Mouse (Mus musculus) forebrain, embryonic 11.5 days (tissue): ENCODE data around the gene Plaur. TPM values are rescaled to one million over a fixed set of nuclear protein-coding genes. Genes with fewer than 3 reads are reported as not detected.

Source experiments
- ATAC-seq: fragments of 200-750 bp; cut with Nextera tagmentation; replicated peaks from 2 replicates; pipeline ENCODE4 v1.8.0; 2017; ENCODE audit warnings: moderate TSS enrichment; ENCODE audit not compliant: low FRiP score
- DNase-seq: peaks from one replicate; pipeline ENCODE4 v3.0.0-alpha.2; 2017; ENCODE audit warnings: low spot score
- H3K27ac ChIP-seq: fragments of 300-500 bp; sonication (generic); 2 replicates; pipeline ENCODE4 v1.5.1; 2014; ENCODE audit warnings: low read depth, low read length
- H3K27me3 ChIP-seq: fragments of 300-500 bp; sonication (generic); 2 replicates; pipeline ENCODE4 v1.6.1; 2014; ENCODE audit warnings: mild to moderate bottlenecking, low read length, mixed read lengths; ENCODE audit not compliant: control insufficient read depth, insufficient read depth
- H3K36me3 ChIP-seq: fragments of 300-500 bp; sonication (generic); 2 replicates; pipeline ENCODE4 v1.6.1; 2014; ENCODE audit warnings: mild to moderate bottlenecking, low read length, moderate library complexity, mixed read lengths; ENCODE audit not compliant: control insufficient read depth, insufficient read depth
- H3K4me1 ChIP-seq: fragments of 300-500 bp; sonication (generic); replicated peaks from 2 replicates; pipeline ENCODE4 v1.6.1; 2014; ENCODE audit warnings: low read length, mixed read lengths; ENCODE audit not compliant: control insufficient read depth, insufficient read depth
- H3K4me2 ChIP-seq: fragments of 300-500 bp; sonication (generic); 2 replicates; pipeline ENCODE4 v1.6.1; 2014; ENCODE audit warnings: low read depth, mild to moderate bottlenecking, low read length, moderate library complexity, mixed read lengths; ENCODE audit not compliant: severe bottlenecking
- H3K4me3 ChIP-seq: fragments of 300-500 bp; sonication (generic); 2 replicates; pipeline ENCODE4 v1.5.1; 2014; ENCODE audit warnings: low read depth, low read length
- H3K9ac ChIP-seq: fragments of 300-500 bp; sonication (generic); 2 replicates; pipeline ENCODE4 v1.6.1; 2014; ENCODE audit warnings: low read length
- H3K9me3 ChIP-seq: fragments of 300-500 bp; sonication (generic); 2 replicates; pipeline ENCODE4 v1.6.1; 2016; ENCODE audit warnings: low read length, mixed read lengths; ENCODE audit not compliant: control insufficient read depth
- whole genome bisulfite sequencing: fragments of 180-500 bp; shearing (Covaris S2); extraction: QIAGEN DNeasy Blood & Tissue Kit; methylation state at CpG from one replicate; pipeline ENCODE4 v1.1.7; 2014; 5-methylcytosine and 5-hydroxymethylcytosine counted together
- polyA plus RNA-seq: library from polyadenylated mRNA; unstranded; fragments of >200 nt; fragmentation: Nextera tagmentation; extraction: Ambion mirVana; gene quantifications from 2 replicates; pipeline ENCODE4 v1.2.1, GENCODE M21; 2014

The Plaur gene
- polyA plus RNA-seq, 1 experiment from 2014 or later, result 1.1 TPM

DNA sequence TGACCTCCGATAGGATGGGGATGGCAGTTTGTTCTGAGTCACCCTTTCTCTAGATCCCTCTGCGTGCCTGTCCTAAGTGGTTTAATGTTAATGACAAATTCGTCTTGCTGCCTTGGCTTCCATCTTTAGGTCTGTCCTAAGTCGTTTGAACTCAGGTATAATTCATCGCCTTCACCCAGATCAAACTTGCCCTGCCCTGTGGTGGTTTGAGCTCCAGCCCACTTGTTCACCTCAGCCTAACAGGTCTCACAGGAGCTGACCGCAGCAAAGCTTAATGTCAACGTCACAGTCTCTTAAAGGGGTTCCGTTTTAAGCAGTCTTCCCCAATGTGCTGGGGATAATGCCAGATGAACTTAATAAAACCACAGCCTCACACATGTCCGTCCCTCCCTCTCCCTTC, 36.4 kb upstream of the Plaur start:
- WGBS, result 90% methylated on average over 9 of the region's 9 CpGs
- Histone ChIP-seq H3K4me1 (no peaks in the 10 kb centered on the region), H3K36me3 (no peaks in the 10 kb centered on the region; the same call in 1 of the 2 replicates), H3K27ac (no peak overlapping the region), H3K4me2 (no peak overlapping the region), H3K27me3 (no peaks in the 10 kb centered on the region), H3K9ac (no peak overlapping the region), H3K4me3 (no peak overlapping the region), H3K9me3 (no peaks in the 10 kb centered on the region)
- no peak for ATAC-seq
- no peak for DNase-seq

DNA sequence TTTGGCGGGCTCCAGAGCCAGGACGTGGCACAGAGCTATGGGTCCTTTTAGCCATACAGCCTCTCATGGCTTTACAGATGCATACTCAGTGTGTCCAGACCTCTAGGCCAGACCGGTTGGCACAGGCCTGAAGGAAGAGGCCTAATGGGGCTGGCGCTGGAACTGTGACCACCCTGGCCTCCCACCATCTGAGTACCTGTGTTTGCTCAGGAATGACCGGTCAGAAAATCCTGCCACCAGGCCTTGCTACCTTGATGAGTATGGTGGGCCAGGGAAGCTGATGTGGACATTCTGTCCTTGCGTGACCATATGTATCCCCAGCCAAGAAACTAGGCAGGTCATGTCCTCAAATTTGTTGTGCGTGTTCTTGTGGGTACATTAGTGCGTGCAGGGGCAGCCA, 35.1 kb upstream of the Plaur start:
- no peaks in the 10 kb centered on the region for H3K27me3 ChIP-seq
- no peaks in the 10 kb centered on the region for H3K4me1 ChIP-seq
- WGBS, result 92% methylated on average over 8 of the region's 8 CpGs
- DNase-seq (no peak), ATAC-seq (no peak)
- no peaks in the 10 kb centered on the region for H3K9me3 ChIP-seq
- H3K36me3 ChIP-seq, result no peaks in the 10 kb centered on the region; the same call in 1 of the 2 replicates
- no peak overlapping the region for H3K27ac ChIP-seq
- H3K4me3 ChIP-seq, result no peak overlapping the region
- H3K4me2 ChIP-seq, result no peak overlapping the region
- no peak overlapping the region for H3K9ac ChIP-seq

DNA sequence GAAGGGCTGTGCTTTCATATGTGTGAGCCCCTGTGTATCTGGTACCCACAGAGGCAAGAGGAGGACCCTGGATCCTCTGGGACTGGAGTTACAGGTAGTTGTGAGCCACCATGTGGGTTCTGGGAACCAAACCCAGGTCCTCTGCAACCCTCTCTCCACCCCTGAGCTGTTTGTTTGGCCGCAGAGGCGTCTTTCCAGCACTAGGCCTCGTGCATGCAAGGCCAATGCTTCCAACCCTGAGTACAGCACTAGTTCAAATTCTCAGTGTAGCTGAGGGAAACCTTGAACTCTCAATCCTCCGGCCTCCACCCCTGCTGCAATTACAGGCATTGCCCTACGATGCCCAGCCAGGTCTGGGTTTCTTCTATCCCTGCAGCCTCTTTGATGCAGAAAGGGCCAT, 33.6 kb upstream of the Plaur start:
- ATAC-seq, result no peak
- no peak overlapping the region for H3K4me3 ChIP-seq

DNA sequence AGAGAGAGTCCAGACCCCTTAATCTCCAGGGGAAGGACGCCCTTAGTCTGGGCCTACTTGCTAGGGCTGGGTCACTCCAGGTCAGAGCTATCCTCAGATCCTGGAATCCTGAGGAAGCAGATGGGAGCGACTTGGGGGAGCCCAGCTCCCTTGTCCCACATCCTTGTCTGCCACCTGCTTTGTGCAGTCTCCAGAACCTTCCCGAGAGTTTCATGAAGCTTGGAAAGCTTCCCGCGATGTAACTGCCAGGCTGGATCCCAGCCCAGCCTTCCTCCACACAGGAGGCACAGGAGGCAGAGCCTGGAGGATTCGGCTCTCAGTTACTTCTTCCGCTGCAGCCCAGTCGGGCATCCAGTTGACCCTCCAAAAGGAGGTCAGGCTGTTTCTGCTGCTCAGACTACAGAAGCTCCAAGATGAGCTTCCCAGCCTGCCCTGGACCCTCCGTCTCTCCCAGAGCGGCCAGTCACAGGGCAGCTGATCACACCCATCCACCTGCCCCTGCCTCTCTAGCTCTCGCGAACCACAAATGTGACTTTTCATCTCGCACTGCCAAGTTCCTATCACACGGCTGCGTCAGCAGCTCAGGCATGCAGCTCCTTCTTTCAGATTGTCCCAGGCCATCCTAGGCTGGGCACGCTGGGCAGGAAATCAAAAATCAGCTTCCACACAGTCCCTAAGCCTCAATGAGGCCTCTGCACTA, 32.7 kb upstream of the Plaur start:
- 79% methylated on average over 16 of the region's 16 CpGs for WGBS
- DNase-seq (no peak), ATAC-seq (no peak)
- no peak overlapping the region for H3K27ac ChIP-seq
- H3K4me1 ChIP-seq, result no peaks in the 10 kb centered on the region
- no peak overlapping the region for H3K4me2 ChIP-seq
- no peaks in the 10 kb centered on the region for H3K36me3 ChIP-seq
- no peak overlapping the region for H3K4me3 ChIP-seq
- no peaks in the 10 kb centered on the region for H3K27me3 ChIP-seq
- no peak overlapping the region for H3K9ac ChIP-seq
- H3K9me3 ChIP-seq, result no peaks in the 10 kb centered on the region

More for the DNA sequence above, 33.6 kb upstream of the Plaur start:
- Histone ChIP-seq H3K9me3 (no peaks in the 10 kb centered on the region), H3K4me1 (no peaks in the 10 kb centered on the region), H3K36me3 (no peaks in the 10 kb centered on the region), H3K9ac (no peak overlapping the region), H3K27me3 (no peaks in the 10 kb centered on the region), H3K4me2 (no peak overlapping the region), H3K27ac (no peak overlapping the region)
- WGBS, result 88% methylated on average over 5 of the region's 5 CpGs
- no peak for DNase-seq

DNA sequence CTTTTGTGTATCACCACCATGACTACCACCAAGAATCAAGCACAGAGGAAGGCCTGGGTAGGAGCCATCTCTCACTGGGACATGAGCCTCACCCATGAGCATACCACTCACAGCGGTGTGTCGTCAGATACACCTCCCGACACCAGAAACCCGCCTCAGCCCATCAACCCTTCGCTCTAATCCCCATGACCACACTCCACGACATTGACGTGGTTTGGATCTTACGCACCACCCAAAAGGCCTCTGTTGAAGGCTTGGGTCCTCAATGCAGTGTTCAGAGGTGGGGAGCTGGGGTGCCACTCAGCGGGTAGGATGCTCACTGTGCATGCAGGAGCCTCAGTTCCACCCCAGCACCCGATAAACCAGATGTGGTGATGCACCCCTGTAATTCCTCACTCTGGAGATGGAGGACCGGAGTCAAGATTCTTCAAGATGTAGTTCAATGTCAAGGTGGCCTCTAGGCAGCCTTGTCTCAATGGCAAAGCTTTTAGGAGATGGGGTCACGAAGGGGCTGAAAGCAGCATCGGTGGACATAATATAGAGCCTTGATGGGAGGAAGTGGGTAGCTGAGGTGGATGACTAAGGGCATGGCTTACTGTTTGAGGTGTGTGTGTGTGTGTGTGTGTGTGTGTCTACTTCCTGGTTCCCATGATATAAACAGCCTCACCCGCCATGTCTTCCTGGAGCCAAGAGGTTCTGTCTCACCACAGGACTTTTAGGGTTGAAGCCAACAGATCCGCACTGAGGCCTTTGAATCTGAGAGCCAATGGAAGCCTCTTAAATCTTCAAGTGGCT, 31.5 kb upstream of the Plaur start:
- Histone ChIP-seq H3K4me3 (no peak overlapping the region), H3K27ac (no peak overlapping the region), H3K27me3 (no peaks in the 10 kb centered on the region), H3K9ac (no peak overlapping the region), H3K36me3 (no peaks in the 10 kb centered on the region), H3K9me3 (no peaks in the 10 kb centered on the region), H3K4me1 (no peaks in the 10 kb centered on the region), H3K4me2 (no peak overlapping the region)
- no peak for DNase-seq
- WGBS, result 93% methylated on average over 15 of the region's 15 CpGs
- ATAC-seq, result no peak

DNA sequence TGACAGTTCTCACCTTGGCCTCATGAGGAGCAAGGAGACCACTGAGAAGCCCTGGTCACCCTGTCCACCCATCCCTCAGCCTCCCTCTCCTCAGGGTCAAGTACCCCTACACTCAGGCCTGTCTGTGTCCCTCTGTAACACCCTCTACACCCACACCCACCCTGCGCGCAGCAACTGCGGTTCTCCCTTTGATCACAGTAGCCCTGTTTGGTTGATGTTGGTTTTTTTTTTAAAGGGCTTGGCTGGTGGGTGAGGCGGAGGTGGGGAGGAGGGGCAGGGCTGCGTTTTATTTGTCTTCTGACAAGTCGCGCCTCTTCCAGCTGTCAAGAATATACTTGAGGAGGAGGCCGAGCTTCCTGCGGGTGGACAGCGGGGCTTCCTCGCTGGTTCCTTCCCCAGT, 30.6 kb upstream of the Plaur start:
- H3K4me1 ChIP-seq, result no peaks in the 10 kb centered on the region
- no peak overlapping the region for H3K4me3 ChIP-seq
- no peak for ATAC-seq

DNA sequence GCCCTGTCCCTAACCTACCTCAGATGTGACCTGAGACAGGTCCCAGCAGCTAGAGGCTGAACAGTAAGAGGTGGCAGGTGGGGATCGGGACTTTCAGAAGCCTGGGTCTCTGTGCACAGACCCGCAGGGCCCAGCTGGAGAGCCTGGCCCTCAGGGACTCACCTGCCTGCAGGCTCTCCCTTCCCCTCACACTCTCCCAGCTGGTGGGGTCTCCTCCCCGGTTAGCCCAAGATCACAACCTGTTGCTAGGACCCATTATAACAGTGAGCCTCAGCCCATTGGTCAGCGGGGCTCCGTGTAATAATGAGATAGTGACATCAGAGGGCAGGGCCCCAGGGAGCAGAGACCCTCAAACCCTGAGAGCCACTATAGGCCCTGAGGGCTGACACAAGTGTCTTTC, 27.0 kb upstream of the Plaur start:
- WGBS, result 75% methylated on average over 5 of the region's 5 CpGs
- H3K4me2 ChIP-seq, result no peak overlapping the region
- H3K4me3 ChIP-seq, result no peak overlapping the region
- no peak overlapping the region for H3K27ac ChIP-seq
- no peak overlapping the region for H3K9ac ChIP-seq
- H3K27me3 ChIP-seq, result no peaks in the 10 kb centered on the region
- no peaks in the 10 kb centered on the region for H3K36me3 ChIP-seq
- ATAC-seq (no peak), DNase-seq (no peak)
- no peaks in the 10 kb centered on the region for H3K4me1 ChIP-seq
- no peaks in the 10 kb centered on the region for H3K9me3 ChIP-seq

More for the DNA sequence above, 30.6 kb upstream of the Plaur start:
- Histone ChIP-seq H3K27ac (no peak overlapping the region), H3K27me3 (no peaks in the 10 kb centered on the region), H3K4me2 (no peak overlapping the region), H3K9ac (no peak overlapping the region), H3K36me3 (no peaks in the 10 kb centered on the region), H3K9me3 (no peaks in the 10 kb centered on the region)
- no peak for DNase-seq
- WGBS, result 87% methylated on average over 11 of the region's 11 CpGs

DNA sequence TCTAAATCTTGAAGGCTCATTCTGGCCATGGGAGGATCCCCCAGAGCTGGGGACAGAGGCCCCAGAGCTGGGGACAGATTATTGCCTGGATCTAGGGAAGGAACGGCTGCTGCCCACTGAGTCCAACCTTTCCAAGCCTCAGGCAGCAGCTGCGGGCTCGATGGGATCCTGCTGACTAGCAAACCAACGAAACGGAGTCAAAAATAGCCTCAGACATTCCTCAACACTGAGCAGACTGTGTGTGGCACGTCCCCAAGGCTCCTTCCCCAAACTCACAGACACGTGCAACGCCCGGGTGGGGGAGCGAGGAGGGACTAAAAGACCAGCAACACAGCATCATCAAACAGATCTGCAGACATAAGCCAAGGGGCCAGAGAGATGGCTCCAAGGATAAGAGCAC, 24.3 kb upstream of the Plaur start:
- no peak for DNase-seq
- WGBS, result 81% methylated on average over 10 of the region's 10 CpGs

More for the DNA sequence above, 24.3 kb upstream of the Plaur start:
- Histone ChIP-seq H3K27ac (no peak overlapping the region), H3K4me1 (no peaks in the 10 kb centered on the region), H3K27me3 (no peaks in the 10 kb centered on the region), H3K9ac (no peak overlapping the region), H3K36me3 (no peaks in the 10 kb centered on the region), H3K4me2 (no peak overlapping the region), H3K9me3 (no peaks in the 10 kb centered on the region), H3K4me3 (no peak overlapping the region)
- no peak for ATAC-seq
